ENCODE assay signal across 19 mouse cellular contexts in genomic region chr5:143903813-143904212, GRCm38 (mm10). TPM values are rescaled to one million over a fixed set of nuclear protein-coding genes. Genes with fewer than 3 reads are reported as not detected.
"Had no signal": no experiment of that assay in that cellular context is flagged by ENCODE, and none has a peak within 500 bp of the region (broad histone marks: within the 10 kb centered on the region; RNA-seq: fewer than 3 reads in every experiment).

No protein-coding gene starts in this region.

- H3K27ac ChIP-seq: intestine, embryonic 15.5 days; limb, embryonic 12.5 days; lung, embryonic 15.5 days; macrophage; midbrain, embryonic 15.5 days; neural tube, embryonic 12.5 days; stomach, embryonic 15.5 days had no signal

- H3K4me2 ChIP-seq: intestine, embryonic 15.5 days; limb, embryonic 12.5 days; lung, embryonic 15.5 days; midbrain, embryonic 15.5 days; neural tube, embryonic 12.5 days; stomach, embryonic 15.5 days had no signal

- DNase-seq: kidney, adult 2 months; kidney, postnatal 25 days; layer of hippocampus, postnatal 36 days; lung, postnatal 14 days; spleen, adult 18-20 months; thymus, adult 2 months; thymus, postnatal 25 days had no signal

- H3K9ac ChIP-seq: intestine, embryonic 15.5 days; limb, embryonic 12.5 days; lung, embryonic 15.5 days; midbrain, embryonic 15.5 days; neural tube, embryonic 12.5 days; stomach, embryonic 15.5 days had no signal

- H3K27me3 ChIP-seq: intestine, embryonic 15.5 days; limb, embryonic 12.5 days; lung, embryonic 15.5 days; midbrain, embryonic 15.5 days; neural tube, embryonic 12.5 days; stomach, embryonic 15.5 days had no signal

- ATAC-seq: intestine, embryonic 15.5 days; midbrain, embryonic 15.5 days had no signal

- H3K9me3 ChIP-seq: intestine, embryonic 15.5 days; limb, embryonic 12.5 days; lung, embryonic 15.5 days; midbrain, embryonic 15.5 days; neural tube, embryonic 12.5 days; stomach, embryonic 15.5 days had no signal

- H3K4me3 ChIP-seq: intestine, embryonic 15.5 days; limb, embryonic 12.5 days; lung, embryonic 15.5 days; midbrain, embryonic 15.5 days; neural tube, embryonic 12.5 days; stomach, embryonic 15.5 days had no signal

RNA-seq across cellular contexts. Expression of gene Ankrd61, which starts 6.3 kb away (rescaled TPM):
- total RNA-seq: layer of hippocampus, postnatal 36 days; left cerebral cortex, postnatal 36 days; liver, adult 2 months had no signal
- polyA plus RNA-seq: liver, adult 2 months; macrophage; thymus, adult 2 months had no signal

RNA-seq across cellular contexts. Expression of gene Gm42421, which starts 24.2 kb away (rescaled TPM):
- total RNA-seq: liver, adult 2 months; monocyte, adult 5-6 weeks; neutrophil, adult 5-6 weeks had no signal
- polyA plus RNA-seq: kidney, adult 2 months; kidney, embryonic 16.5 days; liver, adult 2 months had no signal

RNA-seq across cellular contexts. Expression of gene Rsph10b, which starts 29.0 kb away (rescaled TPM):
- total RNA-seq: liver, adult 2 months had no signal
- polyA plus RNA-seq: liver, adult 2 months; macrophage had no signal
